Comparison of ENCODE assay signal across 25 mouse cellular contexts in genomic region chr15:30995346-30995745, GRCm38 (mm10).
"Had no signal": no experiment of that assay in that cellular context is flagged by ENCODE, and none has a peak within 500 bp of the region (broad histone marks: within the 10 kb centered on the region; RNA-seq: fewer than 3 reads in every experiment).

No protein-coding gene starts in this region.

- H3K27me3 ChIP-seq: heart, embryonic 13.5 days; heart, embryonic 15.5 days; hindbrain, embryonic 12.5 days; intestine, embryonic 15.5 days; limb, embryonic 12.5 days had no signal

- H3K4me1 ChIP-seq: heart, embryonic 13.5 days; heart, embryonic 15.5 days; hindbrain, embryonic 10.5 days; hindbrain, embryonic 12.5 days; intestine, embryonic 15.5 days; limb, embryonic 10.5 days; limb, embryonic 12.5 days had no signal

- H3K27ac ChIP-seq: heart, adult 2 months; heart, embryonic 13.5 days; heart, embryonic 15.5 days; hindbrain, embryonic 10.5 days; hindbrain, embryonic 12.5 days; hindbrain, embryonic 14.5 days; intestine, embryonic 15.5 days; layer of hippocampus, adult 2 months; left cerebral cortex, adult 2 months; limb, embryonic 10.5 days; limb, embryonic 12.5 days had no signal

- H3K36me3 ChIP-seq: heart, embryonic 13.5 days; heart, embryonic 15.5 days; hindbrain, embryonic 10.5 days; hindbrain, embryonic 12.5 days; intestine, embryonic 15.5 days; limb, embryonic 10.5 days; limb, embryonic 12.5 days had no signal

- H3K4me2 ChIP-seq: heart, embryonic 11.5 days; heart, embryonic 13.5 days; heart, embryonic 15.5 days; hindbrain, embryonic 12.5 days; hindbrain, embryonic 14.5 days; intestine, embryonic 15.5 days; limb, embryonic 12.5 days; liver, embryonic 11.5 days had no signal

- ATAC-seq: hindbrain, embryonic 16.5 days; inflammation-experienced regulatory T-cells, adult 6 months; intestine, embryonic 15.5 days; intestine, postnatal 0 days had no signal

- H3K9ac ChIP-seq: heart, embryonic 13.5 days; heart, embryonic 15.5 days; hindbrain, embryonic 12.5 days; hindbrain, embryonic 14.5 days; intestine, embryonic 15.5 days; limb, embryonic 12.5 days had no signal

- H3K9me3 ChIP-seq: heart, embryonic 13.5 days; heart, embryonic 15.5 days; hindbrain, embryonic 10.5 days; hindbrain, embryonic 12.5 days; intestine, embryonic 15.5 days; limb, embryonic 10.5 days; limb, embryonic 12.5 days had no signal

- H3K4me3 ChIP-seq: heart, adult 2 months; heart, embryonic 13.5 days; heart, embryonic 15.5 days; hindbrain, embryonic 10.5 days; hindbrain, embryonic 12.5 days; intestine, embryonic 15.5 days; layer of hippocampus, adult 2 months; left cerebral cortex, adult 2 months; limb, embryonic 10.5 days; limb, embryonic 12.5 days had no signal

- DNase-seq: gastrocnemius, postnatal 25 days; heart, adult 2 months; heart, postnatal 14 days; heart, postnatal 36 days; kidney, adult 18-20 months; kidney, adult 8-10 months; kidney, postnatal 10 days; kidney, postnatal 25 days; kidney, postnatal 4 days; liver had no signal
